Mouse (Mus musculus) E14TG2a.4 (cell line): ENCODE measurements around the gene Grin2d.
"Not testable (repeated sequence)": the region's sequence is repeated elsewhere in the genome, so short reads cannot be mapped to it uniquely, and the experiment has no call there.

Source experiments
- H3K27me3 ChIP-seq: 2 replicates; pipeline ENCODE4 v1.6.1; 2014; ENCODE audit warnings: low read length, control low read depth; ENCODE audit not compliant: insufficient read depth
- H3K36me3 ChIP-seq: 2 replicates; pipeline ENCODE4 v1.6.1; 2014; ENCODE audit warnings: low read length, control low read depth; ENCODE audit not compliant: insufficient read depth
- H3K4me1 ChIP-seq: replicated peaks from 2 replicates; pipeline ENCODE4 v1.6.1; 2014; ENCODE audit warnings: low read depth, low read length, control low read depth
- H3K4me3 ChIP-seq: replicated peaks from 2 replicates; pipeline ENCODE4 v1.5.1; 2014; ENCODE audit warnings: mild to moderate bottlenecking, low read length
- H3K9me3 ChIP-seq: 2 replicates; pipeline ENCODE4 v1.6.1; 2014; ENCODE audit warnings: low read length, control low read depth
- CTCF ChIP-seq: conservative IDR thresholded peaks from 2 replicates; pipeline ENCODE4 v1.5.1; 2014; ENCODE audit warnings: low read length
- NANOG ChIP-seq: IDR thresholded peaks from 2 replicates; pipeline ENCODE4 v1.6.1; 2014; ENCODE audit warnings: borderline replicate concordance, low read length, mixed read lengths
- POU5F1 ChIP-seq: IDR thresholded peaks from 2 replicates; pipeline ENCODE4 v1.6.1; 2014; ENCODE audit warnings: low read length, borderline replicate concordance

Grin2d gene

GRCm38 (mm10) chr7:45908384-45908783, 30.2 kb upstream of the Grin2d start:
- H3K4me3 ChIP-seq = no peak overlapping the region
- H3K36me3 ChIP-seq = peaks cover 70% of the 10 kb centered on the region
- TF ChIP-seq POU5F1 = no peak
- no peak for TF ChIP-seq CTCF
- no peak for TF ChIP-seq NANOG
- peaks cover 16% of the 10 kb centered on the region for H3K4me1 ChIP-seq
- H3K27me3 ChIP-seq = no peaks in the 10 kb centered on the region
- H3K9me3 ChIP-seq = no peaks in the 10 kb centered on the region

- H3K27me3 ChIP-seq = no peaks in the 10 kb centered on the region
- no peak for TF ChIP-seq POU5F1
- no peak for TF ChIP-seq CTCF
- no peak for TF ChIP-seq NANOG
- H3K4me3 ChIP-seq = no peak overlapping the region
- H3K9me3 ChIP-seq = no peaks in the 10 kb centered on the region
- peaks cover 54% of the 10 kb centered on the region for H3K36me3 ChIP-seq
- H3K4me1 ChIP-seq = peaks cover 23% of the 10 kb centered on the region
Measured at GRCm38 (mm10) chr7:45906622-45907021, 28.4 kb upstream of the Grin2d start.

GRCm38 (mm10) chr7:45902481-45903002, 24.4 kb upstream of the Grin2d start:
- Histone ChIP-seq H3K4me3 (no peak overlapping the region), H3K36me3 (peaks cover 20% of the 10 kb centered on the region), H3K27me3 (no peaks in the 10 kb centered on the region), H3K4me1 (peaks cover 44% of the 10 kb centered on the region), H3K9me3 (no peaks in the 10 kb centered on the region)
- TF ChIP-seq POU5F1 = no peak

- TF ChIP-seq NANOG (no peak), CTCF (no peak), POU5F1 (no peak)
- H3K4me1 ChIP-seq = peaks cover 44% of the 10 kb centered on the region
- H3K4me3 ChIP-seq = no peak overlapping the region
- H3K9me3 ChIP-seq = no peaks in the 10 kb centered on the region
- no peaks in the 10 kb centered on the region for H3K27me3 ChIP-seq
- peaks cover 13% of the 10 kb centered on the region for H3K36me3 ChIP-seq
Measured at GRCm38 (mm10) chr7:45901562-45901961, 23.4 kb upstream of the Grin2d start.

GRCm38 (mm10) chr7:45898125-45898524, 19.9 kb upstream of the Grin2d start:
- H3K27me3 ChIP-seq = peaks cover 20% of the 10 kb centered on the region
- TF ChIP-seq CTCF = peak; percentile 35
- H3K4me1 ChIP-seq = peaks cover 42% of the 10 kb centered on the region
- H3K9me3 ChIP-seq, H3K36me3 ChIP-seq: not testable (repeated sequence)
- peak overlapping the region; percentile 84 for H3K4me3 ChIP-seq

- Histone ChIP-seq H3K4me3 (peak overlapping the region; percentile 84), H3K27me3 (peaks cover 23% of the 10 kb centered on the region), H3K36me3 (peaks cover 5% of the 10 kb centered on the region), H3K9me3 (no peaks in the 10 kb centered on the region), H3K4me1 (peaks cover 39% of the 10 kb centered on the region)
- no peak for TF ChIP-seq CTCF
- 0 out of 2 replicates have a peak, but pooled peaks have one; percentile 24 for TF ChIP-seq POU5F1
- TF ChIP-seq NANOG = no peak
Measured at GRCm38 (mm10) chr7:45897258-45897757, 19.1 kb upstream of the Grin2d start.

- TF ChIP-seq NANOG = no peak
- no peak for TF ChIP-seq CTCF
- TF ChIP-seq POU5F1 = no peak
- no peaks in the 10 kb centered on the region for H3K9me3 ChIP-seq
- H3K4me1 ChIP-seq = peaks cover 35% of the 10 kb centered on the region
Measured at GRCm38 (mm10) chr7:45896517-45897257, 18.5 kb upstream of the Grin2d start, which contains the start of the genes Syngr4 and Tmem143. Gene Syngr4 (minus strand): TSS chr7:45896714. Gene Tmem143 (plus strand): TSS chr7:45896941.

GRCm38 (mm10) chr7:45895931-45896516, 17.8 kb upstream of the Grin2d start:
- peaks cover 28% of the 10 kb centered on the region for H3K4me1 ChIP-seq
- peaks cover 23% of the 10 kb centered on the region for H3K27me3 ChIP-seq
- no peaks in the 10 kb centered on the region for H3K9me3 ChIP-seq
- H3K4me3 ChIP-seq = peak overlapping the region; percentile 84
- peaks cover 5% of the 10 kb centered on the region for H3K36me3 ChIP-seq
- no peak for TF ChIP-seq NANOG
- TF ChIP-seq CTCF = no peak
- TF ChIP-seq POU5F1 = no peak

More at GRCm38 (mm10) chr7:45896517-45897257, 18.5 kb upstream of the Grin2d start, which contains the start of the genes Syngr4 and Tmem143:
- Histone ChIP-seq H3K4me3 (peak within 1 kb of the TSS; percentile 84), H3K27me3 (peaks cover 23% of the 10 kb centered on the region), H3K36me3 (peaks cover 5% of the 10 kb centered on the region)
